Mouse (Mus musculus): ENCODE measurements around the gene Rfx2. TPM values are rescaled to one million over a fixed set of nuclear protein-coding genes. Genes with fewer than 3 reads are reported as not detected.

Gene Rfx2
- polyA plus RNA-seq, 1 experiment from 2014 or later, result 5.9 TPM

GRCm38 (mm10) chr17:56819032-56819545, 11.7 kb downstream of the Rfx2 start:
- 58% methylated on average over 6 of the region's 6 CpGs for WGBS
- no peak overlapping the region for H3K4me2 ChIP-seq (replicated peaks; ENCODE audit: low read depth, low read length)
- ATAC-seq, result no peak
- H3K36me3 ChIP-seq (ENCODE audit: insufficient read depth, low read length), result no peaks in the 10 kb centered on the region
- no peaks in the 10 kb centered on the region for H3K9me3 ChIP-seq (ENCODE audit: low read length)
- no peak overlapping the region for H3K27ac ChIP-seq (ENCODE audit: low read length)
- no peak for TF ChIP-seq CTCF (IDR thresholded peaks at IDR 0.05)
- no peak for TF ChIP-seq EP300 (IDR thresholded peaks at IDR 0.05)
- no peak for DNase-seq (ENCODE audit: low spot score)
- H3K27me3 ChIP-seq (replicated peaks; ENCODE audit: insufficient read depth, low read length), result no peaks in the 10 kb centered on the region
- H3K4me1 ChIP-seq (ENCODE audit: insufficient read depth, low read depth, low read length), result no peaks in the 10 kb centered on the region
- no peak overlapping the region for H3K9ac ChIP-seq (replicated peaks; ENCODE audit: low read depth)
- no peak overlapping the region for H3K4me3 ChIP-seq (ENCODE audit: low read depth, low read length)

- no peak overlapping the region for H3K27ac ChIP-seq (ENCODE audit: low read length)
- no peaks in the 10 kb centered on the region for H3K36me3 ChIP-seq (ENCODE audit: insufficient read depth, low read length)
- H3K4me3 ChIP-seq (ENCODE audit: low read depth, low read length), result no peak overlapping the region
- no peak for TF ChIP-seq CTCF (IDR thresholded peaks at IDR 0.05)
- TF ChIP-seq EP300 (IDR thresholded peaks at IDR 0.05), result no peak
- no peaks in the 10 kb centered on the region for H3K4me1 ChIP-seq (ENCODE audit: insufficient read depth, low read depth, low read length)
- no peaks in the 10 kb centered on the region for H3K9me3 ChIP-seq (ENCODE audit: low read length)
- no peaks in the 10 kb centered on the region for H3K27me3 ChIP-seq (replicated peaks; ENCODE audit: insufficient read depth, low read length)
- no peak overlapping the region for H3K9ac ChIP-seq (replicated peaks; ENCODE audit: low read depth)
- H3K4me2 ChIP-seq (replicated peaks; ENCODE audit: low read depth, low read length), result no peak overlapping the region
- ATAC-seq, result no peak
- DNase-seq (ENCODE audit: low spot score), result no peak
- 39% methylated on average over 11 of the region's 11 CpGs for WGBS
Measured at GRCm38 (mm10) chr17:56818067-56818636, 12.7 kb downstream of the Rfx2 start.

GRCm38 (mm10) chr17:56815057-56815345, 15.8 kb downstream of the Rfx2 start:
- Histone ChIP-seq H3K4me3 (ENCODE audit: low read depth, low read length) (no peak overlapping the region), H3K4me2 (replicated peaks; ENCODE audit: low read depth, low read length) (no peak overlapping the region), H3K27me3 (replicated peaks; ENCODE audit: insufficient read depth, low read length) (no peaks in the 10 kb centered on the region), H3K9ac (replicated peaks; ENCODE audit: low read depth) (no peak overlapping the region), H3K27ac (ENCODE audit: low read length) (no peak overlapping the region), H3K9me3 (ENCODE audit: low read length) (no peaks in the 10 kb centered on the region), H3K36me3 (ENCODE audit: insufficient read depth, low read length) (no peaks in the 10 kb centered on the region), H3K4me1 (ENCODE audit: insufficient read depth, low read depth, low read length) (peaks cover 7% of the 10 kb centered on the region; the same call in 1 of the 2 replicates)
- 88% methylated on average over 3 of the region's 3 CpGs for WGBS
- DNase-seq (ENCODE audit: low spot score), result no peak
- TF ChIP-seq EP300 (IDR thresholded peaks at IDR 0.05), result no peak
- TF ChIP-seq CTCF (IDR thresholded peaks at IDR 0.05), result no peak
- no peak for ATAC-seq

GRCm38 (mm10) chr17:56814316-56815056, 16.3 kb downstream of the Rfx2 start:
- Histone ChIP-seq H3K9ac (replicated peaks; ENCODE audit: low read depth) (no peak overlapping the region), H3K9me3 (ENCODE audit: low read length) (no peaks in the 10 kb centered on the region), H3K4me2 (replicated peaks; ENCODE audit: low read depth, low read length) (no peak overlapping the region), H3K4me1 (ENCODE audit: insufficient read depth, low read depth, low read length) (peaks cover 7% of the 10 kb centered on the region; the same call in 1 of the 2 replicates), H3K27ac (ENCODE audit: low read length) (no peak overlapping the region), H3K4me3 (ENCODE audit: low read depth, low read length) (no peak overlapping the region), H3K36me3 (ENCODE audit: insufficient read depth, low read length) (no peaks in the 10 kb centered on the region), H3K27me3 (replicated peaks; ENCODE audit: insufficient read depth, low read length) (no peaks in the 10 kb centered on the region)
- WGBS, result 11% methylated on average over 24 of the region's 24 CpGs
- DNase-seq (ENCODE audit: low spot score) (peak; percentile 90), ATAC-seq (peak; percentile 82)
- TF ChIP-seq CTCF (IDR thresholded peaks at IDR 0.05), result no peak
- peak; percentile 41 for TF ChIP-seq EP300 (IDR thresholded peaks at IDR 0.05)

GRCm38 (mm10) chr17:56810245-56810644, 20.6 kb downstream of the Rfx2 start:
- 3% methylated on average over 3 of the region's 3 CpGs for WGBS
- Histone ChIP-seq H3K4me1 (ENCODE audit: insufficient read depth, low read depth, low read length) (peaks cover 7% of the 10 kb centered on the region; the same call in 1 of the 2 replicates), H3K36me3 (ENCODE audit: insufficient read depth, low read length) (no peaks in the 10 kb centered on the region), H3K9me3 (ENCODE audit: low read length) (no peaks in the 10 kb centered on the region), H3K27me3 (replicated peaks; ENCODE audit: insufficient read depth, low read length) (no peaks in the 10 kb centered on the region), H3K9ac (replicated peaks; ENCODE audit: low read depth) (no peak overlapping the region), H3K4me2 (replicated peaks; ENCODE audit: low read depth, low read length) (no peak overlapping the region), H3K27ac (ENCODE audit: low read length) (no peak overlapping the region), H3K4me3 (ENCODE audit: low read depth, low read length) (no peak overlapping the region)
- TF ChIP-seq EP300 (IDR thresholded peaks at IDR 0.05) (no peak), CTCF (IDR thresholded peaks at IDR 0.05) (peak; percentile 24; the same call in 1 of the 2 replicates)
- peak; percentile 88 for DNase-seq (ENCODE audit: low spot score)
- ATAC-seq, result peak; percentile 82

- peak; percentile 88 for DNase-seq (ENCODE audit: low spot score)
- H3K27ac ChIP-seq (ENCODE audit: low read length), result no peak overlapping the region
- ATAC-seq, result peak; percentile 79
Measured at GRCm38 (mm10) chr17:56808518-56808917, 22.3 kb downstream of the Rfx2 start.

More at GRCm38 (mm10) chr17:56808518-56808917, 22.3 kb downstream of the Rfx2 start:
- Histone ChIP-seq H3K4me3 (ENCODE audit: low read depth, low read length) (no peak overlapping the region), H3K27me3 (replicated peaks; ENCODE audit: insufficient read depth, low read length) (no peaks in the 10 kb centered on the region), H3K9ac (replicated peaks; ENCODE audit: low read depth) (no peak overlapping the region), H3K36me3 (ENCODE audit: insufficient read depth, low read length) (no peaks in the 10 kb centered on the region), H3K4me1 (ENCODE audit: insufficient read depth, low read depth, low read length) (peaks cover 7% of the 10 kb centered on the region; the same call in 1 of the 2 replicates), H3K4me2 (replicated peaks; ENCODE audit: low read depth, low read length) (no peak overlapping the region), H3K9me3 (ENCODE audit: low read length) (no peaks in the 10 kb centered on the region)
- 8% methylated on average over 9 of the region's 9 CpGs for WGBS
- TF ChIP-seq EP300 (IDR thresholded peaks at IDR 0.05) (no peak), CTCF (IDR thresholded peaks at IDR 0.05) (peak; percentile 99)
